Mouse (Mus musculus) left cerebral cortex, adult 18-20 months (tissue): ENCODE measurements around the gene Ap2m1. TPM values are rescaled to one million over a fixed set of nuclear protein-coding genes. Genes with fewer than 3 reads are reported as not detected.
"Not testable (repeated sequence)": the region's sequence is repeated elsewhere in the genome, so short reads cannot be mapped to it uniquely, and the experiment has no call there.

ENCODE experiments used
- DNase-seq, 2 experiments: peaks; one replicate each; pipeline ENCODE4 v3.0.0; 2021 to 2022; ENCODE audit warnings: low spot score in 2 of 2, mixed read lengths in 1 of 2
- long read RNA-seq, 2 experiments: library from polyadenylated mRNA; stranded (forward); transcript quantifications; one replicate each; pipeline ENCODE4 v2.0.0; 2021
- total RNA-seq, 2 experiments: library from RNA; stranded (reverse); gene quantifications; 2 replicates each; pipeline ENCODE4 v1.2.3; 2021

Ap2m1 gene
- total RNA-seq: 100 to 1,000 TPM; 826 to 873 TPM
- long read RNA-seq, experiment 1, transcript Ap2m1-204 (4 exons, 752 nt): minor isoform, 6 of 116 reads
- long read RNA-seq, experiment 1, transcript Ap2m1-202 (11 exons, 2,080 nt): major isoform, 53 of 116 reads
- long read RNA-seq, experiment 1, partial matches to known transcripts: 28 of 116 reads
- long read RNA-seq, experiment 1, other reads (novel, unspliced or antisense): 27 of 116 reads
- long read RNA-seq, experiment 2, transcript Ap2m1-202 (11 exons, 2,080 nt): major isoform, 23 of 79 reads
- long read RNA-seq, experiment 2, transcript Ap2m1-204 (4 exons, 752 nt): minor isoform, 6 of 79 reads
- long read RNA-seq, experiment 2, partial matches to known transcripts: 29 of 79 reads
- long read RNA-seq, experiment 2, other reads (novel, unspliced or antisense): 21 of 79 reads

DNA sequence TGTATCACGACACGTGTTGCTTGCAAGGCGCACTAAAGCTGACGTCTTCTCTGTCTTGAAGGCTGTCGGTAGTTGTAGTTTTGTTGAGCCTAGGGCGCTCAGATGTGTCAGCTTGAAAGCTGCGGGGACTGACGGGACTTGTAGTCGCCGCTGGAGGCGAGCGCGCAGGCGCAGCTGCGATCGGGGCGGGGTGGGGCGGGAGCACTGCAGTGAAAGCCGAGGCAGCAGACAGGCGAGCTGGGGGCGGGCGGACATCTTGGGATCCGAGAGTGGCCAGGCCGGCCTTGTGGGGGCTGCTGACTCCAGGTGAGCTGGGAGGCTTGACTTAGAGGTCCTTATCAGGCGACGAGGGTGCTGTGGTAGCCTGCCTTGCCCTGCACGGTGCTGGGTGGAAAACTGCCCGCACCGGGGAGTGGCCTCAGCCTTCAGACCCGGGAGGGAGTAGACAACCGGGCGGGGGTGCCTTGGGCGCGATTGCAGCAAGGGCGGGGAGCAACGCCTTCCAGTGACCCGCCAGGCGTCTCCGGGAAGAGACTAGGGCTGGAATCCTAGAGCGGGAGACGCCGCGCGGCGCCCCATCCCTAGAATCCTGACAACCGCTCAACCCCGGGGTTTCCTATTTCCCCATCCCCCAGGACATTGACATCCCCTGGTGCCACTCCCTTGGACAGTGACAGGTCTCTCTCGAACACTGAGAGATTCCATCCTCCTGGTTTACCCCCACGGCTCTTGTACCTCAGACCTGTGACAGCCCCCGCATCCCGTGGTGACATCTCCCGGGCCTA is at the start of gene Ap2m1:
Ap2m1 (plus strand) TSS at position 183 of the 785 bp plus-strand sequence.
- peak; percentile 88 to 93 for DNase-seq

DNA sequence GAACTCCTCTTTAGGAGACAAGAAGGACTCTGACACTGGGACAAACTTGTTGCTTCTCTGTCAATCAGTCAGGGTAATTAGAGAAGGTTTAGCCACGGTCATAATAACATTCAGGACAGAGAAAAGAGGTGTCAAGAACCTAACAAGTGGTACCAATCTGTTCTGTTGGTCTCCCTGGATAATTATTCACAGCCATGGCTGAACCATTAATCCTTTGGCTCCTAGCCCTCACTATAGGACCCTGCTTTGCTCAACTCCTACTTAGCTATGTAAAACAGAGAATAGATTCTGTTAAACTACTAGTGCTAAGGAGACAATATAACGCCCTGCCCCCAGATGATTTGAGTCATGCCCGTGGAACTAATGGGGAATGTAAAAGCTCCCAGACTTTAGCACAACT is 49.2 kb upstream of the Ap2m1 start:
- no peak for DNase-seq

DNA sequence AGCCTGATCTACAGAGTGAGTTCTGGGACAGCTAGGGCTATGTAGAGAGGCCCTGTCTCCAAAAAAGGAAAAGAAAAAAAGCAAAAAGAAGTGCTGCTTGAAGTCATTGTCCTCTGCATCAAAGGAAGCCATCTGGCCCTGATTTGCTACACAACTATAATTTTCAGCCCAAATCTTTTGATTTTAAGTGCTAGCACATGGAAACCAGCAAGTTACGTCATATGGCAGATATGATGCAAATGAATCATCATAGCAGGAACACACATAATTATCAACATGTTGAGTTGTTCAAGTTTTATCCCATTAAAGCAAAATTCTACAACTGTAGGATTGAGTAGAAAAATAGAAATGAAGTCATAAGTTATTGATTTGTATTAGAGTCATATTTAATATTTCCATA is 47.1 kb upstream of the Ap2m1 start:
- no peak for DNase-seq

DNA sequence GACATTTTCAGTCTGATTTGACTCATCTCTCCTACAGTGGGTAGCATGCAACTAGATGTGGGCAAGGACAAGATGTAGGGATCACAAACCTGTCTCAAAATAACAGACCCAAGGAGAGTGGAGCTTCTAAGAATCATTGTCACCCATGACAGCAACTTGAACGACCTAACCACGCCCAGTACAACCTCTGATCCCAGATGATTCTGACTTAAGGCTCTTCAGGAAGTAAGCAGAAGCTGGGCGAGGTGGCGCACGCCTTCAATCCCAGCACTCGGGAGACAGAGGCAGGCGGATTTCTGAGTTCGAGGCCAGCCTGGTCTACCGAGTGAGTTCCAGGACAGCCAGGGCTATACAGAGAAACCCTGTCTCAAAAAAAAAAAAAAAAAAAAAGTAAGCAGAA is 46.5 kb upstream of the Ap2m1 start:
- not testable (repeated sequence) for DNase-seq

DNA sequence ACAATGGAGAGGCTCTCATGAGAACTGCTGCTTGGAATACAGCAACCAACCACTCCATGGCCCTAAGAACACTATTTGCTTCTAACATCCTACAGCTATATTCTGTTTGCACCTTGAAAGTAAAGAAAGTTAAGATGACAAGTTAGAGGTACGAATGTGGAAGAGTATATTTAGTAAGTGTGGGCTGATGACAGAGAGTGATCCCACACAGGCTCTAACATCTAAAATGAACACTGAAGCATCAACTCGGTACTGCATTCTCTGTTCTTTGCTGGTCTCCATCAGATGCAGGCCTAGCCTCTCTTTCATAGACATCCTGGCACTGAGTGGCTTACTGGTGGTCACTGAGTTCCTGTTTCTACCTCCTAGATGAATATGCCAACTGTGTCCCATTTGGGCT is 46.0 kb upstream of the Ap2m1 start:
- no peak for DNase-seq

DNA sequence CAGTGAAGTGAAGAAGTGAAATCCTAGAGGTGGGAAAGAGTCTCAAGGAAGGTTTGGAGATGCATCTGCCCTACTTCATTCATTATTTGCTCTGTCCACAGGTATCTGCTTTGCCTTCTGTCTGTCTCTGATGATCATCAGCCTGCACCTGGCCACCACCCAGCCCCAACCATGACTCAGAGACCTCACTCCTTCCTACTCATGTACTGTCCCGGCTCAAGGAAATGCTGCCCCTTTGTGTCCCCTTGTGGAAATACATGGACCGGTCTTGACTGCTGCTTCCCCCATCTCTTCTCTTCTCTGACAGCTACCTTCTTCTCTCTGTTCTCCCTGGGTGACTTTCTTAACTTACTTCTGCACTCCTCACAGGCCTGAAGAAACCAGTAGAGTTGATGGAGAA is 44.7 kb upstream of the Ap2m1 start:
- DNase-seq: no peak

DNA sequence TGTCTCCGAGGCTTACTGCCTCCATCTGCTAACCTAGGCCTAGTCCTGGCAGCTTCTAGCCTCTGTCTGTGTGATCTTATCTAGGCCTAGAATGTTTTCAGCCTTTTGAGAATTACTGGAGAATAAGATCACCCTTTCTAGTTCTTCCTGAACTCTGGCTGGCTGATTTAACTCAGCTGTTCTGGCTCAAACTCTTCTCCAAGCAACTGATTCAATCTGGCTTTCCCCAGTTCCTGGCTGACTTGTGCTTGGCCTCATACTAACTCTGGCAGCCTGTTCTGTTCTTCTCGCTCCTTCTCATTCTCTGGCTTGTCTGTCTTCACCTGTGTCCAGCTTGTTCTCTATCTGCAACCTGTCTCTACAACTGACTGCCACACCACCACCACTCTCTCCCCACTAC is 44.0 kb upstream of the Ap2m1 start:
- no peak for DNase-seq

DNA sequence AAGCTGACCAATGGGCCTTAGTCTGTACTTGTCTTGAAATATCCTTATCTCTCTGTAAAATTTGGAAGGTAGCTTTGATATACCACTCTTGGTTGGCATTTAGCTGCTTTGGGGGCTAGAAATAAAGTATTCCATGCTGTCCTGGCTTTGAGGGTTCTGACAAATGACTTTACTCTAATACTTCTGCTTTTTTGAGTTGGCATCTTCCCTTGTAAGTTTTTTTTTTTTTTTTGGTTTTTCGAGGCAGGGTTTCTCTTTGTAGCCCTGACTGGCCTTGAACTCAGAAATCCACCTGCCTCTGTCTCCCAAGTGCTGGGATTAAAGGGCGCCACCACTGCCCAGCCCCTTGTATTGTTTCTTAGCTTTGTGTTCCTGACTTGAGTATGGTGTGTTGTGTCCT is 41.8 kb upstream of the Ap2m1 start:
- no peak for DNase-seq

DNA sequence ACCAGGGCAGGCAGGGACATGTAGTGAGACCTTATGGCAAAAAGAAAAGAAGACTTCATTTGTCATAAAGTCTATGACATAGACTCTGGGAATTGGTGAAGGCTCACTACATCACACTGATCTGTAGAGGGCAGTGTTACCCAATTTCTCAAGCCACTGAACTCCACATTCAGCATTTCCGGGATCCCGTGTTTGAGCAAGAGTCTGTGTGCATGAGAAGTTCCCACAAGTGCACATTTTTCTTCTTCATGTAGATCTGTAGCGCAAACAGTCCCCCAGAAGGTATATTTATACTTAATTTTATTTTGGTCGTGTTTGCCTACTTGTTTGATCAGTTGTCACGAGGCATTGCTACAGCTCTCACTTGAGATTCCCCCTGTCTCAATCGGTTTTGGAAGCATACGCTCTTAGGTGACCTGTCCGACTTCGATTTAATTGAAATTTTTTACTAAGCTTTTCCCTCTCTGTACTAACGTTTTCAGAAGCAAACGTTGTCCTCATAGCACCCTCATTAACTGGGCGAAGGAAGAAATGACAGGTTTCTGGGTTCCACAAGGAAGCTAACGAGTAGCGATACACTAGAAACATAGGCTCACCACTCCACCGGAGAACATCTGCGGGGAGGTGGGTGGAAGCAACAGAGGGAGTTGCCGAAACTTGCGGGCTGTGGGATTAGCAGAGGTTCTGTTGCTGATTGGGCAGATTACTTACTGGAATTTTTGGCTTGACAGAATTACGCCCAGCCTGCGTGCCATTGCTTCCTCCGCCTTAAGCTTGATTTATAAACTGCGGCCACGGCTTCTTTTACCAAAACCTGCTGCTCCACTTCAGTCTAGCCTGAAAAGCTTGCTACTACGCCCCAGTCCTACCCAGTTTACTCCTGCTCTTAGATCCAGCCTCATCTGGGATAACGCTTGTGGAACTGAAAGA is 38.3 kb upstream of the Ap2m1 start:
- DNase-seq: peak; percentile 48 to 64

DNA sequence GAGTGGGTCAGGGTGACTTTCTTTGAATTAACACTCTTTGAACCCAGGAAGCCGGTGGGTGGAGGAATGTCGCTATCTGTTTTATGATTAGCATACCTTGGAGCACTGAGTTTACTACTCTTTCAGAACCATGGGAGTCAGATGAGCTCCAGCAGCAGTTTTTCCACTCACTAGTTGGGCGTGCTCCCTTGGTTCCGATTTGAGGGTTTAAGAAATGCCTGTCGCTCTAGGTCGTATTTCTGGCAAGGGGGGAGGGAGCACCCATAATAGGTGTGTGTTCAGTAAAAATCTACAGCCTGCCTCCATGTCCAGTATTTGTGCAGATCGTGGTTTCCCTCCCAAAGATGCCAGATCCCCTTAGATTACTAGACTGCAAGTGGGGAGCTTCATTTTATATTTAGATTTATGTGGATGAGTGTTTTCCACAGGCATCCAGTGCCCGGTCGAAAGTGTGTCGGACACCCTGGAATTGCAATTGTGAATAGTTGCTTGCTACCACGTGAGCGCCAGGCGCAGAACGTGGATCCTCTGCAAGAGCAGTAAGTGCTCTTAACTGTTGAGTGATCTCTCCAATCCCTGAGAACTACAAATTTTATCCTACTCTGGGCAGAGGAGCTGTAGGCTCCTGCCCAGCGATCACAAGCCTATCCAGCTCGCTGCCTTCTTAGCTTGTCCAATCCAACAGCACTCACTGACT is 37.1 kb upstream of the Ap2m1 start:
- DNase-seq: no peak

DNA sequence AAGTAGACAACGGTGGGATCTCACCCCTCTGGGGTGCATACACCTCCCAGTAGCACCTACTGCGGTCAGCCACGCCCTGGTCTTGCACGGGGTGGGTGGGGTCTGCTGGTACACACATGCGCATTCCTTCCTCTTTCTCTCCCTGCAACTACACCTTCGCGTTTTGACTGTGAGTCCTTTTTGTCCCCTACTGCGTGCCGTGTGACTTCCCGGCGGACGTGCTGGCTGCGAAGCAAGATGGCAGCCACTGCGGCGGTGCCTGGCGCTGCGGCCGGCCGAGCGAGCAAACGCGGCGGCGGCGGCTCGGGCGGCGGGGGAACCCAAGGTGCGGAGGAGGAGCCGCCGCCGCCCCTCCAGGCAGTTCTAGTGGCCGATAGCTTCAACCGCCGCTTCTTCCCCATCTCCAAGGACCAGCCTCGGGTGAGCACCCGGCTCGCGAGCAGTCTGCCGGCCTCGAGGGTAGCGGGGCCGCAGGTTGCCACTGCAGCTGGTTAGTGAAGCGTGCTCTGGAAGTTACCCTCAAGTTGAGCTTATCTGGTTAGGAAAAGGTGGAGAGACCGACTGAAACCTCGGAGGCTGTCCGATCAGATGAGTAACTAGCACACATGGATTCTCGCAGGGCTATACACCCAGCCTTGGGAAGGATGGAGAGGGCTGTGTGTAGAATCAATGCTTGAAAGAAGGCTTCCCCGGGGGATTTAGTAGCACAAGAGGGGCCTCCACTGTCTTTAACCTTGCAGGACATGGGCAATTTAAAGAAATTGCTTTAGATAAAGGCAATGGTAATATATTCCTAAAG is 36.4 kb upstream of the Ap2m1 start, which contains the start of gene Eif2b5:
Eif2b5 (plus strand) TSS at position 141 of the 799 bp plus-strand sequence.
- DNase-seq: peak; percentile 94 to 97

DNA sequence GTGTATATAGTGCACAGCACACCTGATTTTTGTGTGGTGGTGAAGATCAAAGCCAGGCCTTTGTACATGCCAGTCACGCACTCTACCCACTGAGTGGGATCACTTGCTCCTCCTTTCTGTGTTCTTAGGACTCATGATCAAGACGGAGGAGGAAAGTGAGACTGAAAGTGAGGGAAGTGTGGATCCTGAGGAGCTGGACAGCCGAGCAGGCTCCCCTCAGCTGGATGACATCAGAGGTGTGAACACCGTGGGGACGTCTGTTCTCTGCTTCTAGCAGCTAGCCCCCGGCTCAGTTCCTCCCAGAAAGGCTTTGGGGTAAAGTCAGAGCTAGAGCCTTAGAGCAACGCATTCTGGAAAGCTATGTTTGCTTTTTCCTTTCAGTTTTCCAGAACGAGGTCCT is 29.3 kb upstream of the Ap2m1 start:
- peak; percentile 47 to 49 for DNase-seq

DNA sequence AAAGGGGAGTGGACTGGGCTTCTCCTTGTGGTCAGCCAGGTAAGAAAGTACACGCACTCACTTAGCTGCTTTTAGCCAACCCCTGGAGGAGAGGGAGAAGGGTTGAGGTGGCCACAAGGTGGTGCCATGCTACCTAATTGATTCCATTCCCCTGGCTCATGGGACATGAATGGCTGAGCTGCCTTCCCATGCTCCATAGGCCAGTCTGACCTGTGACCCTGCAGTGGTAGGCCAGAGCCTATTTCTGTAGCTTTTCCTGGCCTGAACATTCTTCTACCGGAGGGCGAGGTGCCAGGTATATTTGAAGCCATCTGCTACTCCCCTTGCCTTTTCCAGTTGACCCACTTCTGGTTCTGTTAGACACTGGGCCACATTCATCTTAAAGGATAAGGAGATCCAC is 25.9 kb upstream of the Ap2m1 start:
- no peak for DNase-seq

DNA sequence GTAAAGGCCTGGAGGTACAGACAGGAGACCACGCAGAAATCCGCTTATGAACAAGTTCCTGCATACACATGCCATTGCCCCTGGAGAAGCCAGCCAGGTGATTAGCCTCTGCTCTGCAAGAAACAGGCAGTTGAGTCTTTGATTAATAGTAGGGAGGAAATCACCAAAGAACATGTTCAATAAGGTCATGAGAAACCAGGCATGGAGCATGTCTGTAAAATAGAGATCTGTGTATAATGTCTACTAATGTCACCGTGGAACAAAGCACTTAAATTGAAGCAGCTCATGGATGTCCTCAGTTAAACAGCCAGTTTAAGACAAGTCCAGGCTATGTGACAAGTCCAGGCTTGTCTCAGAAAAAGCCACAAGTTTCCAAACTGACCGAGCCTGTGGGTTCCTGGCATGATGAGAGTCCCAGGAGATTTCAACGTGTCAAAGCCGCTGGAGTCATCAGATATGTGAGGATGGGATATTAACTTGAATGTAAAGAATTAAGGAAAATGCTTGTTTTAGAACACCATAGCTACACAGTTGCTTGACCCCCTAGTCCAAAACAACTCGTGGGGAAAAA is 23.9 kb upstream of the Ap2m1 start:
- no peak for DNase-seq

DNA sequence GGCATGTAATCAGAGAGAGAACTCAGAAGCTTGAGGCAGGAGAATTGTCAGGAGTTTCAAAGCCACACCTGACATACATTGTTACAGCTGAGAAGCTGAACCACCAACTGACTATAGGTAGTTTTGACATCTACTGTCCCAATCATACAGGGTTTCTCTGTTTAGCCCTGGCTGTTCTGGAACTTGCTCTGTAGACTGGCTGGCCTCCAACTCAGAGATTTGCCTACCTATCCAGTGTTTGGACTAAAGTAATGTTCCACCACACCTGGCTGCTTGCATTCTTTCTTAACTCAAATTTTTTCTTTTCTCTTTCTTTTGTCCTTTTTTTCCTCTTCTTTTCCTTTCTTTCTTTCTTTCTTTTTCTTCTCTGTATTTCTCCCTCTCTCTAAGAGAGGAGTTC is 19.2 kb upstream of the Ap2m1 start:
- no peak for DNase-seq

DNA sequence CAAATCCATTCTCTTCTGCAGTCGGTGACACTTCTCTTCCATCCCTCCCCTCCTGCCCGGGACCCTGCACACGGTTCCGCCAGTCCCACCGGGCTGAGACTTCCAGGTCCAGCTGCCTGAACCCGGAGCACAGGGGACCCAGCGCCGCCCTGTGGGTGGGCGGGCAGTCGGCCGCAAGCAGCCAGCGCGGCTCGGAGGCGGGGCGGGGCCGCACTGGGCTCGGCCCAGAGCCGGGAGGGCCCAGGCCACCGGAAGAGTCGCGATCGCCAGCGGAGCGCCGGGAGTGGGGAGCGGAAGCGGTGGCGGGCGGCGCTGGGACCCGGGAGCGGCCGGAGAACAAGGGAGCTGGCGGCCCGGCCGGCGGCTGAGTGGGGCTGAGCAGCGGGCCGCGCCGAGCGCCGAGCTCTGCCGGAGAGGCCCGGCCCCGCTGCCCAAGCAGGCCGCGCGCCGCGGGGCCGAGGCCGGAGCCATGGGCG is 18.5 kb upstream of the Ap2m1 start, which contains the start of gene Dvl3:
Dvl3 (plus strand) TSS at position 257 of the 476 bp plus-strand sequence.
- DNase-seq: peak; percentile 80 to 91

DNA sequence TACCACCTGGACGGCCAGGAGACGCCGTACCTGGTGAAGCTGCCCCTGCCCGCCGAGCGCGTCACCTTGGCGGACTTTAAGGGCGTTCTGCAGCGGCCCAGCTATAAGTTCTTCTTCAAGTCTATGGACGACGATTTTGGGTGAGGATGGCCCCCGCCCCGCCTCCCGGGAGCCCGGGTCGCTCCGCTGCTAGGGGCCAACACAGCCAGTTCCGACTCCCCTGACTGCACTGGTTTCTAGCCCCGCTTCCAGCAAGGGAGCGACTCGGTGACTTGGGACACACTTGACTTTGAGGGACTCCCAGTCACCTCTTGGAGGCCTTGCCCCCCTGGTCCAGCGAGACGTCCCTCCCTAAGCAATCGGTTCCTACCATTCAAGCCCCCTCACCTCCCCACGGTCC is 18.1 kb upstream of the Ap2m1 start:
- peak; percentile 16 to 18 for DNase-seq

DNA sequence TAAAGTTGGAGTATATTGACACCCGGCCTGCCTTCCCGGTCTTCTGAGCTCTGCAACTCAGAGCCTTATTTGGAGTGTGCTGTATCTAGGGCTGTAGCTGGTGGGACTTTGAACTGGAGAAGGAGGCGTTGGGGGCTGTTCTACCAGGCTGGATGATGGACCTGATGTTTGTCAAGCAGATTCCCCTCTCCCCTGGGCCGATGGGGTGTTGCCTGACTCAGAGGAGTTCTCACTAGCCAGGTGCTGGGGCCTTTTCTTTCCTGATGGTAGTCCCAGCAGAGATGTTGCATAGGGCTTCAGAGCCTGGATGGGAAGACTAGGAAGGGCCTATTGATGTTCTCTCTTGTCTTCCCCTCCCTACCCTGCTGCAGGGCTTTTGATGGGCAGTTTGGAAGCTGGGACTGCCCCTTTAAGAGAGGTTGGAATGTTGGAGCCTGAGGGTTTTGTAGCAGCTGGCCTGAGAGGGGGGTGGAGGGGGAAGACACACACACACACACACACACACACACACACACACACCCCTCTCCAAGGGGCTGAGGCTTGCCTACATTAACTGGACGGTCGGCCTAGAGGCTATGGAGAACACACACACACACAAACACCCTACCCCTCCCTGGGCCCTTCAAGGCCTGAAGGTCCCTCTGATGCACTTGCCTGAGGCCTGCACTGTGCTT is 17.4 kb upstream of the Ap2m1 start:
- no peak for DNase-seq

DNA sequence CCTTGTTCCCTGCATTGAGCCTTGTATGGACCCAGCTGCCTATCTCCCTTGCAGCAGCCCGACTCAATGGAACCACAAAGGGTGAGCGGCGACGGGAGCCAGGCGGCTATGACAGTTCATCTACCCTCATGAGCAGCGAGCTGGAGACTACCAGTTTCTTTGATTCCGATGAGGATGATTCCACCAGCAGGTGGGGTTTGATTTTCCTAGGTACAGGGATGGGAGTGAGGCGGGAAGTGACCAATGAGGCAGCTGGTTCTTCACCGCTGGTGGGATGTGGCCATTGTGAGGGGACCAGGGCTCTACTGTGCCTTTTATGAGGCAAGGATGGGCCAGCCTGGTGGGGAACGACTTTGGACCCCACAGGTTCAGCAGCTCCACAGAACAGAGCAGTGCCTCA is 11.4 kb upstream of the Ap2m1 start:
- DNase-seq: no peak
